Mouse (Mus musculus) forebrain, embryonic 11.5 days (tissue): ENCODE measurements around the gene Neurl1b. TPM values are rescaled to one million over a fixed set of nuclear protein-coding genes. Genes with fewer than 3 reads are reported as not detected.

ENCODE experiments used
- ATAC-seq: fragments of 200-750 bp; cut with Nextera tagmentation; replicated peaks from 2 replicates; pipeline ENCODE4 v1.8.0; 2017; ENCODE audit warnings: moderate TSS enrichment; ENCODE audit not compliant: low FRiP score
- DNase-seq: peaks from one replicate; pipeline ENCODE4 v3.0.0-alpha.2; 2017; ENCODE audit warnings: low spot score
- H3K27ac ChIP-seq: fragments of 300-500 bp; sonication (generic); 2 replicates; pipeline ENCODE4 v1.5.1; 2014; ENCODE audit warnings: low read depth, low read length
- H3K27me3 ChIP-seq: fragments of 300-500 bp; sonication (generic); 2 replicates; pipeline ENCODE4 v1.6.1; 2014; ENCODE audit warnings: mild to moderate bottlenecking, low read length, mixed read lengths; ENCODE audit not compliant: control insufficient read depth, insufficient read depth
- H3K36me3 ChIP-seq: fragments of 300-500 bp; sonication (generic); 2 replicates; pipeline ENCODE4 v1.6.1; 2014; ENCODE audit warnings: mild to moderate bottlenecking, low read length, moderate library complexity, mixed read lengths; ENCODE audit not compliant: control insufficient read depth, insufficient read depth
- H3K4me1 ChIP-seq: fragments of 300-500 bp; sonication (generic); replicated peaks from 2 replicates; pipeline ENCODE4 v1.6.1; 2014; ENCODE audit warnings: low read length, mixed read lengths; ENCODE audit not compliant: control insufficient read depth, insufficient read depth
- H3K4me2 ChIP-seq: fragments of 300-500 bp; sonication (generic); 2 replicates; pipeline ENCODE4 v1.6.1; 2014; ENCODE audit warnings: low read depth, mild to moderate bottlenecking, low read length, moderate library complexity, mixed read lengths; ENCODE audit not compliant: severe bottlenecking
- H3K4me3 ChIP-seq: fragments of 300-500 bp; sonication (generic); 2 replicates; pipeline ENCODE4 v1.5.1; 2014; ENCODE audit warnings: low read depth, low read length
- H3K9ac ChIP-seq: fragments of 300-500 bp; sonication (generic); 2 replicates; pipeline ENCODE4 v1.6.1; 2014; ENCODE audit warnings: low read length
- H3K9me3 ChIP-seq: fragments of 300-500 bp; sonication (generic); 2 replicates; pipeline ENCODE4 v1.6.1; 2016; ENCODE audit warnings: low read length, mixed read lengths; ENCODE audit not compliant: control insufficient read depth
- WGBS: fragments of 180-500 bp; shearing (Covaris S2); extraction: QIAGEN DNeasy Blood & Tissue Kit; methylation state at CpG from one replicate; pipeline ENCODE4 v1.1.7; 2014; 5-methylcytosine and 5-hydroxymethylcytosine counted together
- polyA plus RNA-seq: library from polyadenylated mRNA; unstranded; fragments of >200 nt; fragmentation: Nextera tagmentation; extraction: Ambion mirVana; gene quantifications from 2 replicates; pipeline ENCODE4 v1.2.1, GENCODE M21; 2014

Gene Neurl1b
- polyA plus RNA-seq, 1 experiment from 2014 or later = 0.45 TPM

GRCm38 (mm10) chr17:26380280-26380985 lies 34.2 kb upstream of the Neurl1b start:
- Histone ChIP-seq H3K9ac (no peak overlapping the region), H3K4me1 (no peaks in the 10 kb centered on the region), H3K27me3 (no peaks in the 10 kb centered on the region), H3K36me3 (no peaks in the 10 kb centered on the region), H3K4me2 (no peak overlapping the region), H3K4me3 (no peak overlapping the region), H3K9me3 (no peaks in the 10 kb centered on the region), H3K27ac (no peak overlapping the region)
- no peak for ATAC-seq
- WGBS = 44% methylated on average over 8 of the region's 8 CpGs
- DNase-seq = no peak

DNA sequence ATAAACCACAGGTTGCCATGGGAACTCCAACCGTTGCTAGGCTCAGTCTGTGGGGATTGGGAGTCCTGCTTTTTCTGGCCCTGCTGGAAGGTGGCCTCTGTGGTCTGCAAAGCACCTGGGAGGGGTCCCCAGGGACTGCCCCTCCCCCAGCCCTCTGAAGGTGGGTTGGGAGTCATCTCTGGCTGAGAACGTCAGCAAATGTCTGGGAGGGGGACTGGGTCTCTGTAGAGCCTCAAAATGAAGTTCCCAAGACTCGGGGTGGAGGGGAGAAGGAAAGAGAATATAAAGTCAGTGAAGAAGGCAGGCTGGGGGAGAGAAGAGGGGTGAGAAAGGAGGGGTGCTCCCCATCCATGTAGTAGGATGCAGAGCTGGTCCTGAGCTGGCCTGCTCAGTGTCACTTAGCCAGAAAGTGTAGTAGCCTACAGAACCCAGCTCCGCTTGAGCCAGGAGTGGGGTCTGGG lies 33.6 kb upstream of the Neurl1b start:
- Histone ChIP-seq H3K4me1 (no peaks in the 10 kb centered on the region), H3K9me3 (no peaks in the 10 kb centered on the region), H3K4me3 (no peak overlapping the region), H3K27ac (no peak overlapping the region), H3K27me3 (no peaks in the 10 kb centered on the region), H3K4me2 (no peak overlapping the region), H3K9ac (no peak overlapping the region), H3K36me3 (no peaks in the 10 kb centered on the region)
- DNase-seq (no peak), ATAC-seq (no peak; the same call in 1 of the 2 replicates)
- WGBS = 44% methylated on average over 4 of the region's 4 CpGs

GRCm38 (mm10) chr17:26381613-26382012 lies 33.0 kb upstream of the Neurl1b start:
- ATAC-seq (no peak), DNase-seq (no peak)
- Histone ChIP-seq H3K4me2 (no peak overlapping the region), H3K27me3 (no peaks in the 10 kb centered on the region), H3K27ac (no peak overlapping the region), H3K9ac (no peak overlapping the region), H3K36me3 (no peaks in the 10 kb centered on the region), H3K4me3 (no peak overlapping the region), H3K9me3 (no peaks in the 10 kb centered on the region), H3K4me1 (no peaks in the 10 kb centered on the region)
- 66% methylated on average over 5 of the region's 5 CpGs for WGBS

DNA sequence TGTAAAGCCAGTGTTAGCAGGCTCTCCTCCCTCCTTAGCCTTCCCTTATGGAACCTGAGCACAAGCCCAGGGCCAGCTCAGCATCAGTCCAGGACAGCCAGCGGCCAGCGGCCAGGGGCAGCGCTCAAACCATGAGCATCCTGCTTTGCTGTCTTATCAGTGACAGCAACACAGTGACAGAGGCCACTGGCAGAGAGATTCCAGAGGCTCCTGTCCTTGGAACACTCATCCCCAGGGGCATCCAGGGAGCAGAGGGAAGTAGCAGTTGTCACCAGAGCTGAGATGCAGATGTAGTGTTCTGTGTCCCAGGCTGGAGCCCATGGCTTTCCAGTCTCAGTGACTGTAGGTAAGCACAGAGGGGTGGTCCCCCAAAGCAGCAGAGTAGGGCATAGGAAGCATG lies 32.5 kb upstream of the Neurl1b start:
- Histone ChIP-seq H3K9ac (no peak overlapping the region), H3K9me3 (no peaks in the 10 kb centered on the region), H3K27ac (no peak overlapping the region), H3K36me3 (no peaks in the 10 kb centered on the region), H3K4me1 (no peaks in the 10 kb centered on the region), H3K4me3 (no peak overlapping the region), H3K4me2 (no peak overlapping the region), H3K27me3 (no peaks in the 10 kb centered on the region)
- no peak for ATAC-seq
- DNase-seq = no peak
- 66% methylated on average over 3 of the region's 3 CpGs for WGBS

DNA sequence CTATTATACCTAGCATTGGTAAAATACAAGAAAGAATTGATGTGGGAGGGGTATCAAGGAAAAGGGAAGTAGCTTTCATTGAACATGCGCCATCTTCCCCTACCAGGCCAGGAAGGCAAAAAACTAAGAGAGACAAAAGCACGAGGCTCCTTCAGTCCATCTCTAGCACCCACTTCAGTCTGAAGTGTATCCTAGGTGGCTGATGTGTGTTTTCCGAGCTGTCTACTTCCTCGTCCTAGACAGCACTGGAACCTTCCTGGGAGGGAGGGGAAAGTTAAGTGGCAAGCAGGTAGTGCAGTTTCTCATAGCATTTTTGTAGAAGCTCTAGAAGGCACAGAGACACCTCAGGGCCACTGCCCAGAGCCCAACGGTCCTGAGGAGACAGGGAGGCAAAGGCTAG lies 31.9 kb upstream of the Neurl1b start:
- Histone ChIP-seq H3K9me3 (no peaks in the 10 kb centered on the region), H3K36me3 (no peaks in the 10 kb centered on the region), H3K4me3 (no peak overlapping the region), H3K27ac (no peak overlapping the region), H3K4me1 (no peaks in the 10 kb centered on the region), H3K4me2 (no peak overlapping the region), H3K9ac (no peak overlapping the region), H3K27me3 (no peaks in the 10 kb centered on the region)
- ATAC-seq (no peak), DNase-seq (no peak)
- WGBS = 84% methylated on average over 5 of the region's 5 CpGs

- 93% methylated on average over 3 of the region's 3 CpGs for WGBS
- DNase-seq (no peak), ATAC-seq (no peak)
- Histone ChIP-seq H3K4me2 (no peak overlapping the region), H3K27me3 (no peaks in the 10 kb centered on the region), H3K9me3 (no peaks in the 10 kb centered on the region), H3K36me3 (no peaks in the 10 kb centered on the region), H3K4me1 (no peaks in the 10 kb centered on the region), H3K4me3 (no peak overlapping the region), H3K9ac (no peak overlapping the region), H3K27ac (no peak overlapping the region)
Measured at GRCm38 (mm10) chr17:26384111-26384510, 30.5 kb upstream of the Neurl1b start.

DNA sequence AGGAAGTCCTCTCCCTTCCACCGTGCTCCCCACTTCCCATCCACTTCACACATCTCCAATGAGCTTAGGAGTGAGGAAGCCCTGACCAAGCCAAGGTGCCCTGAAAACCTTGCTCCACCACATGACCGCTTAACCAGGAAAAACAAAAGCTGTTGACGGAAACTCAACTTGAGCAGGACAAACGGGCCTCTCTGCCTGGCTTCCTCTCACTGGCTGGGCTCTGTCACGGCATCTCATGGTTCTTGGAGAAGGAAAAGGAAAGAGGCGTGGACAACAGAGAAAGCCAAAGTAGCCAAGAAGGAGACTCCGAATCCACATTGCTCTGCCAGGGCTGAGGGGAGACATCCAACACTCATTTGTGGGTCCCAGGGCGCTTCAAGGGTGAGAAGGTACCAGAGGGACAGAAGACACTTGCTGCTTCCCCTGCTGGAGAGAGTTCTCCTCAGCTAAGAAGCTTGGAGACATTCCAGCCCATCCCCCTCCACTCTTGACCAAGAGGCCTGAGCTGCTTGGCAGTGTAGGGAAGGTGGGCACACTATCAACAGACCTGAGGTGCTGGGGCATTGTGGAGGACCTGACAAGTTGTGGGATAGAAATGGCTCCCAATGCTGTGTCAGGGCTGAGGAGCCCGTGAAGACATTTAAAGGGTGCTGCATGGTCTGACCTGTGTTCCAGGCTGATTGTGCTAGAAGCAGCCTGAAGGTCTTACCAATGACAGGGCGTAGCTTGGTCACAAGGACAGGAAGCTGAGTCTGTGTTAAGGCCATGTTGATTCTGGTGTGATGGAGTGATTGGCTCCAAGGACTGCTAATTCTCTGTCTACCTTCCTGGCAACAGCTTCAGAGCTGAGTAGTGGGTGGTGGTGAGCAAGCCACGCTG lies 29.1 kb upstream of the Neurl1b start:
- ATAC-seq = no peak
- Histone ChIP-seq H3K27ac (no peak overlapping the region), H3K9ac (no peak overlapping the region), H3K9me3 (no peaks in the 10 kb centered on the region), H3K4me1 (no peaks in the 10 kb centered on the region), H3K36me3 (no peaks in the 10 kb centered on the region), H3K4me2 (no peak overlapping the region), H3K4me3 (no peak overlapping the region), H3K27me3 (no peaks in the 10 kb centered on the region)
- no peak for DNase-seq
- WGBS = 89% methylated on average over 11 of the region's 11 CpGs

DNA sequence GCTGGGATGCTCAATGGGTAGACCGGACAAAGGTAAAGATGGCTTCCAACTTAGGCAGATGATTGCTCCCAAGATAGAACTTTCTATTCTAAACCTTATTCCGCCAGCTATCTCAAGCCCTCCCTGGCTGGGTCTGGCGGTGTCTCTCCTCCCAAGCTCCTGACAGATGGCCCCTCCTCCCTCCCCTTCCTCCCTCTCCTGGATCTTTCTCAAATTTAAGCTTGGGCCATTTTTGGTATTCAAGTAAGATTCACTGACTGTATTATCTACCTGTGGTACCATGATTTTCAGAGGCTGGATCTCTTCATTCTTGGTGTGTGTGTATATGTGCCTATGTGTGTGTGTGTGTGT lies 28.5 kb upstream of the Neurl1b start:
- DNase-seq (no peak), ATAC-seq (no peak)
- no peaks in the 10 kb centered on the region for H3K9me3 ChIP-seq
- H3K4me2 ChIP-seq = no peak overlapping the region
- no peak overlapping the region for H3K27ac ChIP-seq
- WGBS = 92% methylated on average over 3 of the region's 3 CpGs
- H3K9ac ChIP-seq = no peak overlapping the region
- H3K4me1 ChIP-seq = no peaks in the 10 kb centered on the region
- H3K27me3 ChIP-seq = no peaks in the 10 kb centered on the region
- no peak overlapping the region for H3K4me3 ChIP-seq
- no peaks in the 10 kb centered on the region for H3K36me3 ChIP-seq
